ENCODE assay signal across 29 mouse cellular contexts in the genomic region with DNA sequence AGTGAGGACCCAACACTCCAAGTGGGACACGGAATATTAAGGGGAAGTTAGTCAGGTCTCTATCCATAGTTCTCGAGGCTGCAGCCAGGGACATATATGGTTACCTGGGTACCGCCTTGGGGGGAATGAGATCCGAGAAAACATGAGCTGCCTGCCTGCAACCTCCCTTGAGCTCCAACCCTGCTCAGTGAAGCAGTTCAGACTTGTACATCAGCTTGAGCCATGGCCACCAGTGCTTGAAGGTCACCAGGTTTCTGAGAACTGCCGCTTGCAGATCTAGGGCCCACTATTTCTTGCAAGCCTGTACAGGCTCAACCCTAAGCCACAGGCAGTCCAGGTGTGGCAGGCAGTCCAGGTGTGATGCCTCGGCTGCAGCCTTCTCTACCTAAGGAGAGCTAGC. TPM values are rescaled to one million over a fixed set of nuclear protein-coding genes. Genes with fewer than 3 reads are reported as not detected.
DNase-seq lines count a peak whose midpoint lies in the region; ATAC-seq and TF ChIP-seq lines count a peak whose summit lies in the region.
"Had no signal": no experiment of that assay in that cellular context is flagged by ENCODE, and none has a peak within 500 bp of the region (broad histone marks: within the 10 kb centered on the region; RNA-seq: fewer than 3 reads in every experiment).

No protein-coding gene starts in this region.

- TF ChIP-seq CTCF in thymus, adult 2 months (IDR thresholded peaks at IDR 0.05; ENCODE audit: borderline replicate concordance, control insufficient read depth, extremely low read depth, insufficient read depth, low read length, poor library complexity) = no peak

- WGBS in heart, embryonic 10.5 days = 83% methylated on average over 6 of the region's 6 CpGs
- 91% methylated on average over 6 of the region's 6 CpGs for WGBS in thymus, adult 2 months

- H3K27me3 ChIP-seq in heart, embryonic 10.5 days (ENCODE audit: insufficient read depth, poor library complexity, severe bottlenecking) = peaks cover 47% of the 10 kb centered on the region
- H3K27me3 ChIP-seq in thymus, adult 2 months (ENCODE audit: control insufficient read depth, insufficient read depth, low read length) = no peaks in the 10 kb centered on the region; the same call in 1 of the 2 replicates
- H3K27me3 ChIP-seq: forebrain, embryonic 15.5 days; midbrain, embryonic 15.5 days had no signal

- H3K27ac ChIP-seq in heart, embryonic 10.5 days = no peak overlapping the region
- no peak overlapping the region for H3K27ac ChIP-seq in thymus, adult 2 months (ENCODE audit: control insufficient read depth, insufficient read depth, low read length)
- H3K27ac ChIP-seq: embryonic facial prominence, embryonic 12.5 days; forebrain, embryonic 10.5 days; forebrain, embryonic 15.5 days; hindbrain, embryonic 15.5 days; liver, embryonic 15.5 days; midbrain, embryonic 10.5 days; midbrain, embryonic 15.5 days had no signal

- no peaks in the 10 kb centered on the region for H3K9me3 ChIP-seq in heart, embryonic 10.5 days
- H3K9me3 ChIP-seq: embryonic facial prominence, embryonic 12.5 days; forebrain, embryonic 10.5 days; forebrain, embryonic 15.5 days; hindbrain, embryonic 15.5 days; liver, embryonic 15.5 days; midbrain, embryonic 10.5 days; midbrain, embryonic 15.5 days had no signal

- peak; percentile 68 for DNase-seq in heart, embryonic 10.5 days (ENCODE audit: low spot score)
- no peak for DNase-seq in heart, postnatal 25 days (ENCODE audit: low spot score)
- peak; percentile 63 for DNase-seq in fat pad, adult 2 months (ENCODE audit: extremely low read depth, low read depth, low spot score)
- DNase-seq in kidney, adult 9 months = peak; percentile 27
- DNase-seq in kidney, postnatal 10 days = peak; percentile 34
- no peak for DNase-seq in B cell, adult 2 months
- no peak for DNase-seq in thymus, adult 2 months
- DNase-seq: adrenal gland, postnatal 14 days; cerebellum, adult 11 months; cerebellum, adult 9-10 months; cerebellum, postnatal 36 days; embryo, embryonic 11 days; heart, postnatal 4 days; layer of hippocampus, adult 9-11 months; lung, embryonic 14.5 days; lung, postnatal 14 days; thymus, postnatal 25 days had no signal

- TF ChIP-seq POLR2A in thymus, adult 2 months (IDR thresholded peaks at IDR 0.05; ENCODE audit: control insufficient read depth, extremely low read depth, insufficient read depth, low read length, poor library complexity) = no peak

- no peaks in the 10 kb centered on the region for H3K36me3 ChIP-seq in heart, embryonic 10.5 days
- H3K36me3 ChIP-seq in thymus, adult 2 months (ENCODE audit: control insufficient read depth, insufficient read depth, low read length) = no peaks in the 10 kb centered on the region
- H3K36me3 ChIP-seq: embryonic facial prominence, embryonic 12.5 days; forebrain, embryonic 10.5 days; forebrain, embryonic 15.5 days; hindbrain, embryonic 15.5 days; liver, embryonic 15.5 days; midbrain, embryonic 10.5 days; midbrain, embryonic 15.5 days had no signal

- no peak for ATAC-seq in megakaryocyte progenitor cell, adult 5-6 weeks (replicated peaks; ENCODE audit: poor library complexity)
- ATAC-seq: CD4-positive, CD25-positive, alpha-beta regulatory T cell, adult 4 months; forebrain, embryonic 15.5 days; inflammation-experienced regulatory T-cells, adult 6 months; midbrain, embryonic 15.5 days had no signal

- H3K4me3 ChIP-seq in heart, embryonic 10.5 days = no peak overlapping the region
- no peak overlapping the region for H3K4me3 ChIP-seq in thymus, adult 2 months (ENCODE audit: control insufficient read depth, insufficient read depth, low read length)
- H3K4me3 ChIP-seq: embryonic facial prominence, embryonic 12.5 days; forebrain, embryonic 10.5 days; forebrain, embryonic 15.5 days; hindbrain, embryonic 15.5 days; liver, embryonic 15.5 days; midbrain, embryonic 10.5 days; midbrain, embryonic 15.5 days had no signal

- intact Hi-C loops in heart, postnatal 25 days (cut with DNase I) = no loop called here

- H3K4me1 ChIP-seq in heart, embryonic 10.5 days = peaks cover 9% of the 10 kb centered on the region
- no peaks in the 10 kb centered on the region for H3K4me1 ChIP-seq in thymus, adult 2 months (replicated peaks; ENCODE audit: control insufficient read depth, insufficient read depth, low read length)
- H3K4me1 ChIP-seq: liver, embryonic 15.5 days had no signal

RNA-seq across cellular contexts. Expression of a gene that starts 57.6 kb away (rescaled TPM):
- polyA plus RNA-seq in heart, embryonic 10.5 days (2016; fragmentation: Nextera tagmentation; extraction: Ambion mirVana) = 0.21 and 0.26 TPM in 2 replicates
- under 1 TPM; 0.14 to 0.16 TPM for total RNA-seq in heart, postnatal 25 days (2021)
- polyA plus RNA-seq in thymus, adult 2 months (2012; rRNA removed) = 0.66 and 0.85 TPM in 2 replicates
- total RNA-seq in megakaryocyte progenitor cell, adult 5-6 weeks (2015) = not detected in 2 replicates
- not detected in 2 replicates for total RNA-seq in megakaryocyte progenitor cell, adult 5-6 weeks (2017)
- total RNA-seq: adrenal gland, postnatal 14 days had no signal
- polyA plus RNA-seq: CD4-positive, CD25-positive, alpha-beta regulatory T cell, adult 4 months; forebrain, embryonic 10.5 days; heart, embryonic 16.5 days; inflammation-experienced regulatory T-cells, adult 6 months; liver, adult 2 months; liver, embryonic 15.5 days had no signal

Comparison
In these comparisons a context has a peak if more than half of its experiments do, and no peak if none do; other contexts are left out.
1. DNase-seq: peak in heart, embryonic 10.5 days (single experiment), fat pad, adult 2 months (single experiment), kidney, adult 9 months (single experiment) and kidney, postnatal 10 days (single experiment); none in heart, postnatal 25 days (single experiment), B cell, adult 2 months (0 of 2) and thymus, adult 2 months (single experiment).